Mouse (Mus musculus) lung, adult 2 months (tissue): ENCODE results near the gene Gm20388. TPM values are rescaled to one million over a fixed set of nuclear protein-coding genes. Genes with fewer than 3 reads are reported as not detected.

Experiments used
- DNase-seq: peaks from one replicate; pipeline ENCODE4 v3.0.0; 2022
- H3K4me1 ChIP-seq: fragments of 200-500 bp; 2 replicates; pipeline ENCODE4 v1.6.1; 2011; ENCODE audit warnings: low read length; ENCODE audit not compliant: control insufficient read depth, insufficient read depth
- H3K4me3 ChIP-seq: fragments of 200-500 bp; replicated peaks from 2 replicates; pipeline ENCODE3; 2011; ENCODE audit warnings: low read depth, mild to moderate bottlenecking, control low read depth, low read length; ENCODE audit errors: extremely low read depth
- CTCF ChIP-seq: fragments of 200-500 bp; IDR thresholded peaks from 2 replicates; pipeline ENCODE4 v1.5.1; 2011; ENCODE audit warnings: mild to moderate bottlenecking, low read length, control low read depth; ENCODE audit not compliant: insufficient read depth
- POLR2A ChIP-seq: fragments of 200-500 bp; IDR thresholded peaks from 2 replicates; pipeline ENCODE4 v1.6.1; 2011; ENCODE audit warnings: low read depth, mild to moderate bottlenecking, control low read depth, low read length, borderline replicate concordance; ENCODE audit errors: extremely low read depth
- WGBS: fragments of 180-500 bp; shearing (Covaris S2); methylation state at CpG from one replicate; pipeline ENCODE4 v1.1.7; 2018; 5-methylcytosine and 5-hydroxymethylcytosine counted together
- polyA plus RNA-seq: library from polyadenylated mRNA; depleted of rRNA; stranded (reverse); fragments of >200 nt; gene quantifications from 2 replicates; pipeline ENCODE4 v1.2.3, GENCODE M21; 2012

Gm20388 gene
- polyA plus RNA-seq, 1 experiment: 67.8 TPM

DNA sequence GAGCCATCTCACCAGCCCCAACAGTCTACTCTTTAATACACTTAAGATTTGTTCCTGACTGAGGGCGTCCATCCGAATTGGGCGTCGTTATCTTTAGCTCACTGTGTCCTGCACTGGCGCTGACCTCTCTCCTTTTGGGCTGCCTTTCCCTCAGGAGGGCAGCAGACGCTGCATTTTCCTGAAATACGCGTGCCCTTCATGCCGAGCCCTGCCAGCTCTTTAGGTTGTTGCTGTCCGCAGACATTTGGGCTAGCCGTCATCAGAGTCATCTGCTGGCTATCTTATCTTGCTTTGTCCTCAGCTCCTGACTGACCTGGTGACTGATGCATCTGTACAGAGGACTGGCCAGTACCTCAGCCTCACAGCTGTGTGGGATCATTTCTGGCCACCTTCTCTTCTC, 3904.7 kb downstream of the Gm20388 start:
- H3K4me1 ChIP-seq: no peaks in the 10 kb centered on the region
- 82% methylated on average over 11 of the region's 11 CpGs for WGBS
- no peak for TF ChIP-seq CTCF
- TF ChIP-seq POLR2A: no peak
- DNase-seq: no peak
- no peak overlapping the region for H3K4me3 ChIP-seq

DNA sequence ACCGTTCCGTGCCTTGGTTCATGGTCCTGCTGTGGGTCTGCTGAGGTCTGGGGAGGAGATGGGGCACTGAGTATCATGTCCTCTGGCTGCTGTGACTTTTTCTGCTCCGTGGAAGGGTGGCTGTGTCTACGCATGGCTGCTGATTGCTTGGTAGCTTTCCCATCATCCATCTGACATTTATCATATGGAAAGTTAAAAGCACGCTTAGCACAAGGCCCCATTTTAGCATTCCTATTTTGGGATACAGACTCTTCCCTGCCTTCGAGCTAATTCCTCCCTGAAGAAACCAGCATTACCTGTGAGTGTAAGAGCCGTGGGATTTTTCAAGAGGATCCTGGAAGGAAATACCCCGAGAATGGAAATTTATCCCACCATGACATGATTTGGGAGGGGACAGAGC, 3906.3 kb downstream of the Gm20388 start:
- WGBS: 89% methylated on average over 8 of the region's 8 CpGs
- no peak for TF ChIP-seq POLR2A
- no peak for TF ChIP-seq CTCF
- no peaks in the 10 kb centered on the region for H3K4me1 ChIP-seq
- no peak for DNase-seq
- no peak overlapping the region for H3K4me3 ChIP-seq

DNA sequence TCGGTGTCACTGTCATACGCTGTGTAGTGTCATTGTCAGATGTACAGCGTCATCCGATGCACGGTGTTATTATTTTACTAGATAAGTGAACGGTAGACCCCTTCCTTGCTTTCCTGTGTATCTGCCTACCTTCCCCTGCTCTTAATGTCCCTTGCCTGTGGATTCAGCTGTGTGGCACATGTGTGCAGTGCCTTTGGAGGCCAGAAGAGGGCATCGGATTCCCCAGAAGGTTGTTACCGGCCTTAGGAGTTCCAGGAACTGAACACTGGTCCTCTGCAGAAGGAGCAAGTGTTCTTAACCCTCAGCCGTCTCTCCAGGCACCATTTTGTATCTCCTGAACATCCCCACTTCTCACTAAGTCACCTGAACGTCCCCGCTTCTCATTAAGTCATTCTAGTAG, 3907.1 kb downstream of the Gm20388 start:
- H3K4me1 ChIP-seq: no peaks in the 10 kb centered on the region
- TF ChIP-seq POLR2A (no peak), CTCF (0 out of 2 replicates have a peak, but pooled peaks have one; percentile 3)
- 92% methylated on average over 11 of the region's 11 CpGs for WGBS
- DNase-seq: no peak
- no peak overlapping the region for H3K4me3 ChIP-seq

DNA sequence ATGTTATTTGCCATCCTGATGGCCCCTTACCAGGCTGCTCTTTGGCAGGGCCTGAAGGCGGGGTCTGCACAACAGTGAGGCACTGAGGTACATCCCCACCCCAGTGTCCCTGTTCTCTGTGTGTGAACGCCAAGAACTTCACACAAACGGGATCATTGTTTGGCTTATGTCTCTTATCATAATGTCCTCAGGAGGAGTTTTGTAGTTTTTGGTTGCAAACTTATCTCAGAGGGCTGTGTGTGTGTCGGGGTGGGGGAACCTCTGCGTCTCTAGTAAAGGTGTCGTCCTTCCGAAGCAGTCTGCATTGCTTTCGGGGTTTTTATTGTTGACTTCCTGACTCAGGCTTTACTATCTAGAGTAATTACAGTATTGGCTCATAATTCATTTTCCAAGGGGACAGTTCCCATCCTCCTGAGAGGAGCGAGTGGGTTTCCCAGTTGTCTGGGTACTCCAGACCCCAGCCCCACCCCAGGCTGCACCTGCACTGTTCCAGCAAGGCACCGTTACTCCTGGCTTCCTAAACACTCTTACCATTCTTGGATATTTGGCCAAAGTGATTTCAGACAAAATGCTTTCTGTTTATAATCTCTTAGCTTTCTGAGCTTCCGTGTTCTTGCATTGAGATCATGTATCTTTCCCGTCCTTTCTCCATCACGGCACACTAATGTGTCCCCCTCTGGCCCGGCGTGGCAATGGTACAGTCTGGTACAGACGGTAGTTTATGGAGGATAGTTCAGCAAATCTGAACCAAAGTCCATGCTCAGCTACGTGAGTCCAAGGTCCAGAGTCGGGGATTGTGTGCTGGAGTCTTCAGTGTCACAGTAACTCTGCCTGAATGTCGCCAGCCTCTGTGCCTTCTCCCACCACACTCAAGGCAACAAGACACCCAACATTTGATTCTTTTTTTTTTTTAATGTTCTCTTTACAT, 3909.3 kb downstream of the Gm20388 start:
- Histone ChIP-seq H3K4me1 (no peaks in the 10 kb centered on the region), H3K4me3 (no peak overlapping the region)
- DNase-seq: no peak
- 81% methylated on average over 19 of the region's 19 CpGs for WGBS
- TF ChIP-seq POLR2A: no peak
- no peak for TF ChIP-seq CTCF

GRCm38 (mm10) chr8:123820780-123821179, 3910.1 kb downstream of the Gm20388 start:
- no peak for DNase-seq
- WGBS: 92% methylated on average over 6 of the region's 6 CpGs
- Histone ChIP-seq H3K4me3 (no peak overlapping the region), H3K4me1 (no peaks in the 10 kb centered on the region)
- TF ChIP-seq CTCF: no peak
- no peak for TF ChIP-seq POLR2A

GRCm38 (mm10) chr8:123823111-123823510, 3912.5 kb downstream of the Gm20388 start:
- no peaks in the 10 kb centered on the region for H3K4me1 ChIP-seq
- DNase-seq: no peak
- TF ChIP-seq CTCF (0 out of 2 replicates have a peak, but pooled peaks have one; percentile 20), POLR2A (no peak)
- 93% methylated on average over 10 of the region's 10 CpGs for WGBS
- H3K4me3 ChIP-seq: no peak overlapping the region

- 82% methylated on average over 18 of the region's 18 CpGs for WGBS
- TF ChIP-seq CTCF (no peak), POLR2A (no peak)
These were observed 3913.0 kb downstream of the Gm20388 start for GRCm38 (mm10) chr8:123823532-123824123.

DNA sequence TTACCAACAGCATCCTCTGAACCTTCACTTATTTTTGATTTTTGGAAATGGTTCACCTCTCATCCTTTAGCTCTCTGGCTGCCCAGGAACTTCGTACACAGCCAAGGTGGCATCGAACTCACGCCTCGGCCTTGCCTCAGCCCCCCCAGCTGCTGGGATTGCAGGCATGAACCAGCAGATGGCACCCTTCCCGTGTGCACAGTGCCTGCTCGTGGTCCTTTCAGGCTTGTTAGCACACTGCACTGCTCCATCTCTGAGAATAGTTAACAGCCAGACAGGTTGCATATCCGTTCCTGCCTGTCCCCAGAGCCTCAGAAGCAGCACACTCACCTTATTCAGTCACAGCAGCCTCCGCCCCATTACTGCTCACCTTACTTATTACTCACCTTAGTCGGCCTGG, 3915.4 kb downstream of the Gm20388 start:
- no peak for DNase-seq
- TF ChIP-seq CTCF (peak; percentile 42), POLR2A (no peak)
- H3K4me3 ChIP-seq: no peak overlapping the region

More at GRCm38 (mm10) chr8:123823532-123824123, 3913.0 kb downstream of the Gm20388 start:
- DNase-seq: no peak
- no peaks in the 10 kb centered on the region for H3K4me1 ChIP-seq
- H3K4me3 ChIP-seq: no peak overlapping the region

GRCm38 (mm10) chr8:123826758-123827157, 3916.1 kb downstream of the Gm20388 start:
- Histone ChIP-seq H3K4me1 (no peaks in the 10 kb centered on the region), H3K4me3 (no peak overlapping the region)
- TF ChIP-seq POLR2A (no peak), CTCF (no peak)
- DNase-seq: no peak
- 93% methylated on average over 7 of the region's 7 CpGs for WGBS

More for the DNA sequence above, 3915.4 kb downstream of the Gm20388 start:
- 69% methylated on average over 9 of the region's 9 CpGs for WGBS
- no peaks in the 10 kb centered on the region for H3K4me1 ChIP-seq

- H3K4me3 ChIP-seq: no peak overlapping the region
- TF ChIP-seq POLR2A (no peak), CTCF (no peak)
- DNase-seq: no peak
- 89% methylated on average over 13 of the region's 13 CpGs for WGBS
- H3K4me1 ChIP-seq: no peaks in the 10 kb centered on the region
These were observed 3916.9 kb downstream of the Gm20388 start for GRCm38 (mm10) chr8:123827523-123827922.
